Mouse (Mus musculus): ENCODE measurements around the gene Kcnk18.

DNA sequence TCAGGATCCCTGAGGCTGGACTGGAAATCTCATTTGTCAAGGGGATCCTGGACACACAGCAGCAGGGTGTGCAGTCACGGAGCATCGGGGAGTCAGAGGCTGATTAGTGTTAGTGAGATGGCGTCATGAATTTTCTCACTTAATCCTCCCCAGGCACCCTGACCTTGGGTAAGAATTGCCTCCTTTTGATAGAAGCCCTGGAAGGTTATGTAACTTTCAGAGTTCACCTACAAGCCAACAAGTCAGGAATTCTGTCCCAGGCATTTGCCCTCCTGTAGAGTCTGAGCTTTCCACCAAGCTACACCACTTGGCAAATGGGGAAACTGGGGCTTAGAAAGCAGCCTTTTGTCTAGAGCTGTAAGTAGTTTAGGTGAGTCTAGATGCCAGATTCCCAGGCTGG, 2.1 kb downstream of the Kcnk18 start:
- TF ChIP-seq CTCF (IDR thresholded peaks at IDR 0.05; ENCODE audit: borderline replicate concordance, insufficient read depth, low read depth, low read length), result no peak
- TF ChIP-seq POLR2A (IDR thresholded peaks at IDR 0.05; ENCODE audit: borderline replicate concordance, insufficient read depth, low read length), result no peak
